Mouse (Mus musculus) hematopoietic stem cell, adult 5-6 weeks (primary cell): Measurements from ENCODE around the gene Mrpl2. TPM values are rescaled to one million over a fixed set of nuclear protein-coding genes. Genes with fewer than 3 reads are reported as not detected.

Experiments used
- ATAC-seq, 2 experiments: fragments of 125-278 bp in 1 of 2; replicated peaks in 1 of 2; 2 replicates each; pipeline ENCODE4 v1.8.0; 2016 to 2017; ENCODE audit warnings: inconsistent platforms in 2 of 2, mild to moderate bottlenecking in 2 of 2, moderate number of reproducible peaks in 2 of 2, low read depth in 1 of 2, moderate TSS enrichment in 1 of 2; ENCODE audit not compliant: low FRiP score in 2 of 2, poor library complexity in 2 of 2, severe bottlenecking in 2 of 2, insufficient read depth in 1 of 2, low TSS enrichment in 1 of 2
- total RNA-seq: library from RNA; stranded (forward); fragments of 172-1452, 232-1000 nt; gene quantifications from 2 replicates; pipeline ENCODE4 v1.2.3, GENCODE M21; 2017

Gene Mrpl2
- total RNA-seq, 1 experiment from 2014 or later = 66.1 TPM

GRCm38 (mm10) chr17:46681466-46682118 lies 35.6 kb downstream of the Mrpl2 start:
- no peak for ATAC-seq

GRCm38 (mm10) chr17:46682654-46683389 lies 36.8 kb downstream of the Mrpl2 start:
- no peak for ATAC-seq

DNA sequence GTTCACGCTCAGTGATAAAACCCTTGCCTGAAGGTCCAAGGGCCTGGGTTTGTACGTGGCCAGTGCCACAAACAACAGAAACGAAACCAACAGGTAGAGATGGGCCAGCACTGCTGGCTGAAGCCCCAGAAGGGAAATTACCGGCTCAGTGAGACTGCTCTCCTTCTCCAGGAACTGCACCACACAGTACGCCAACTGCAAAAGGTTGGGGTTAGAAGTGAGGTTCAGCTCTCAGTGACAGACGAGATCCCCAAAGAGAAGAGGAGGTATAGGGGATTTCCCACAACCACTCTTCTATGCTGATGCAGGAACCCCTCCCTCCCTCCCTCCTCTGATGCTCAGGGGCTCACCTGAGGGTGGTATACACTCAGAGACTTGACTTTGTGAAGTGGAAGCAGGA lies 39.9 kb downstream of the Mrpl2 start:
- ATAC-seq = no peak

GRCm38 (mm10) chr17:46690665-46691064 lies 44.6 kb downstream of the Mrpl2 start:
- no peak for ATAC-seq

DNA sequence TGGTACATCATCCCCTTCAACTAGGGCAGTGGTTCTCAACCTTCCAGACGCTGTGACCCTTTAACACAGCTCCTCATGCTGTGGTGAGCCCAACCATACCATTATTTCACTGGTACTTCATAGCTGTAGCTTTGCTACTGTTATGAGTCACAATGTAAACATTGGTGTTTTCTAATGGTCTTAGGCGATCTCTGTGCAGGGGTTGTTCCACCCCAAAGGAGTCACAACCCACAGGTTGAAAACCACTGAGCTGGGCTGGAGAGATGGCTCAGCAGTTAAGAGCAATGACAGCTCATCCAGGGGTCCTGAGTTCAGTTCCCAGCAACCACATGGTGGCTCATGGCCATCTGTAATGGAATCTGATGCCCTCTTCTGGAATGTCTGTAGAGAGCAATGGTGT lies 45.4 kb downstream of the Mrpl2 start:
- ATAC-seq = no peak

DNA sequence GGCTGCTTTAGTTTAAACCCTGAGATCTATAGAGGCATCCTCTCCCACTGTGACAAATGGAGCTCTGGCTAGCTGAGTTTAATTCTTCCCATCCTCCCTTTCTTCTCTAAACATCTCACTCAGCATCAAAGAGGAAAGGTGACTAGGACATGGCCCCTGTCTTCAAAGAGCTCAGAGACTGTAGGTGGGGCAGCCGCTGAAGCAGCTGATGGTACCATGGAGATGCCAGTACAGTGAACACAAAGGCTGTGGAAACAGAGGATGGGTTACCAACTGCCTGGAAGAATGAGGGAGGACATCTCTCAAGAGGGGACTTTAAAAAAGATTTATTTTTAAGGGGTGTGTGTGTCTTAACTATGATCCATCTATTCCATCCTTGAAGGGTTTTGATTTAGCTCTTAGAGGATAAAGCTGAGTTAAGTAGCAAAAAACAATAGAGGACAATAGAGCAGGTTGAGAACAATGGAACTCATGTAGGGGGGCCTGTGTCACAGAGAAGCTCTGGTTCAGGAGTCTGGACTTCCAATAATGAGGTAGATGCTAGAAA lies 48.6 kb downstream of the Mrpl2 start:
- no peak for ATAC-seq

DNA sequence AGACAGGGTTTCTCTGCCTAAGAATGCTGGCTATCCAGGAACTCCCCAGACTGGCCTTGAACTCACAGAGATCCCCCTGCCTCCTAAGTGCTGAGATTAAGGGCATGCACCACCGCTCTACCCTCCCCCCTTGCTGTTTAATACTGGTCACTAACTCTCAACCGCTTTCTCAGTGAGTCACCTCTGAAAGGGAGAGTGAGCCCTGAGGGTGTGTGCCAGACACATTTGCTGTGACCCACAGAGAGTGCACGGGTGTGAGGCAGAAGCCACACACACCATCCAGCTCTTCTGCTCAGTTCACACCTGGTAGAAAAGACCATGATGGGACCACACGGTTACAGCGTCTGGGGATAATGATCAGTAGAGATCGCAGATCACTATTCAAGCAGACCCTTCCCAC lies 52.5 kb downstream of the Mrpl2 start:
- ATAC-seq = no peak

DNA sequence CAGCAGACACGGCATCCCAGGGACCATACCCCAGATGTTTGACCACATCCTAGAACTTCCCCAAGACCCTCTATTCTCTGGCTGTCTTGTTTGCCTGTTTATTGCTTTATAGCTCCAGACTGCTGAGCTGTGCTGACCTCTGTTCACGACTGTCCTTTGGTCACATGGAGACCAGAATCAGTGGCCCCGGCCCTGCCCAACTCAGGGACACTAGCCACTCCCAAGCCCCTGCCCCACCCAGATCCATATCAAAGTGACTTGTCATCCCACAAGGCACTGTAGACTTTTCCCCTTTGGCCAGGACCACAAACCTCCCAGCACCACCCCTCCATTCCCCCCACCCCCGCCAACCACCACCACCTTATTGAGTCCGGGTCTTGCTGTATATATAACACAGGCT lies 53.2 kb downstream of the Mrpl2 start:
- ATAC-seq = no peak

Other genes starting within 250 kb of the Mrpl2 start
- not detected in 2 replicates for gene Crip3, start 217.3 kb upstream of the Mrpl2 start, total RNA-seq
- gene Slc22a7, start 207.8 kb upstream of the Mrpl2 start, total RNA-seq = not detected in 2 replicates
- gene Ttbk1, start 158.6 kb upstream of the Mrpl2 start, total RNA-seq = 0.05 and 0.69 TPM in 2 replicates
- 11.1 and 21.0 TPM in 2 replicates for gene Dnph1, start 149.5 kb upstream of the Mrpl2 start, total RNA-seq
- 32.9 and 33.6 TPM in 2 replicates for gene Cul9, start 99.8 kb upstream of the Mrpl2 start, total RNA-seq
- 28.3 and 30.8 TPM in 2 replicates for gene Srf, start 90.1 kb upstream of the Mrpl2 start, total RNA-seq
- gene Ptk7, start 16.7 kb upstream of the Mrpl2 start, total RNA-seq = 7.2 and 15.6 TPM in 2 replicates
- gene Klc4, start 207 bp upstream of the Mrpl2 start, total RNA-seq = 11.9 and 15.2 TPM in 2 replicates
- gene Cul7, start 4.1 kb downstream of the Mrpl2 start, total RNA-seq = 27.0 and 37.8 TPM in 2 replicates
- gene Rrp36, start 28.1 kb downstream of the Mrpl2 start, total RNA-seq = 38.1 and 47.0 TPM in 2 replicates
- 53.3 and 74.4 TPM in 2 replicates for gene Mea1, start 32.6 kb downstream of the Mrpl2 start, total RNA-seq
- gene Klhdc3, start 34.7 kb downstream of the Mrpl2 start, total RNA-seq = 21.5 and 22.1 TPM in 2 replicates
- gene Ppp2r5d, start 58.9 kb downstream of the Mrpl2 start, total RNA-seq = 37.0 and 37.4 TPM in 2 replicates
- 16.1 and 16.2 TPM in 2 replicates for gene Pex6, start 65.2 kb downstream of the Mrpl2 start, total RNA-seq
- not detected in 2 replicates for gene Gnmt, start 82.9 kb downstream of the Mrpl2 start, total RNA-seq
- 71.4 and 84.6 TPM in 2 replicates for gene Cnpy3, start 106.0 kb downstream of the Mrpl2 start, total RNA-seq
- not detected in 2 replicates for gene Ptcra, start 117.5 kb downstream of the Mrpl2 start, total RNA-seq
- 8.1 and 22.0 TPM in 2 replicates for gene 2310039H08Rik, start 126.4 kb downstream of the Mrpl2 start, total RNA-seq
- 121 and 185 TPM in 2 replicates for gene Rpl7l1, start 136.4 kb downstream of the Mrpl2 start, total RNA-seq
- 27.0 and 27.5 TPM in 2 replicates for gene Bicral, start 212.3 kb downstream of the Mrpl2 start, total RNA-seq
- gene Tbcc, start 244.5 kb downstream of the Mrpl2 start, total RNA-seq = 13.5 and 14.6 TPM in 2 replicates